Mouse (Mus musculus): Measurements from ENCODE around the gene Mex3d.

- TF ChIP-seq POLR2A (IDR thresholded peaks at IDR 0.05; ENCODE audit: control insufficient read depth, low read depth, low read length) (peak; percentile 96), CTCF (IDR thresholded peaks at IDR 0.05; ENCODE audit: control insufficient read depth, insufficient read depth, insufficient replicate concordance, low read depth, low read length) (no peak)
These were observed 11.9 kb upstream of the Mex3d start, which contains the start of gene Mbd3 for GRCm38 (mm10) chr10:80399191-80399972.

Data from testis, adult 2 months (tissue).